Mouse (Mus musculus) hindlimb bud, embryonic 11.5 days (tissue): ENCODE results near the gene Mpzl1.
"Not testable (repeated sequence)": the region's sequence is repeated elsewhere in the genome, so short reads cannot be mapped to it uniquely, and the experiment has no call there.

ENCODE experiments used
- DNase-seq: peaks from one replicate; pipeline ENCODE4 v3.0.0-alpha.2; 2012; ENCODE audit warnings: low read depth, low spot score; ENCODE audit errors: extremely low spot score

Mpzl1 gene

GRCm38 (mm10) chr1:165634151-165634884 lies at the start of gene Mpzl1:
Gene Mpzl1, minus strand, starts transcription at chr1:165634538.
- DNase-seq: peak; percentile 92

GRCm38 (mm10) chr1:165682056-165682853 lies 47.9 kb upstream of the Mpzl1 start:
- DNase-seq: no peak

GRCm38 (mm10) chr1:165681045-165681794 lies 46.9 kb upstream of the Mpzl1 start:
- DNase-seq: no peak

GRCm38 (mm10) chr1:165680086-165680485 lies 45.7 kb upstream of the Mpzl1 start:
- not testable (repeated sequence) for DNase-seq

- DNase-seq: no peak
Measured at GRCm38 (mm10) chr1:165679618-165679997, 45.3 kb upstream of the Mpzl1 start.

GRCm38 (mm10) chr1:165678861-165679617 lies 44.7 kb upstream of the Mpzl1 start:
- DNase-seq: no peak

GRCm38 (mm10) chr1:165677558-165677957 lies 43.2 kb upstream of the Mpzl1 start:
- DNase-seq: no peak

GRCm38 (mm10) chr1:165676993-165677392 lies 42.7 kb upstream of the Mpzl1 start:
- no peak for DNase-seq

- no peak for DNase-seq
Measured at GRCm38 (mm10) chr1:165675167-165675566, 40.8 kb upstream of the Mpzl1 start.

GRCm38 (mm10) chr1:165672355-165672754 lies 38.0 kb upstream of the Mpzl1 start:
- DNase-seq: no peak

GRCm38 (mm10) chr1:165670056-165670455 lies 35.7 kb upstream of the Mpzl1 start:
- no peak for DNase-seq

- DNase-seq: no peak
Measured at GRCm38 (mm10) chr1:165668904-165669303, 34.6 kb upstream of the Mpzl1 start.

GRCm38 (mm10) chr1:165667380-165667779 lies 33.0 kb upstream of the Mpzl1 start:
- DNase-seq: no peak

GRCm38 (mm10) chr1:165666944-165667343 lies 32.6 kb upstream of the Mpzl1 start:
- DNase-seq: no peak

GRCm38 (mm10) chr1:165665758-165666157 lies 31.4 kb upstream of the Mpzl1 start:
- no peak for DNase-seq

- DNase-seq: no peak
Measured at GRCm38 (mm10) chr1:165663277-165663676, 28.9 kb upstream of the Mpzl1 start.

- no peak for DNase-seq
Measured at GRCm38 (mm10) chr1:165662426-165663192, 28.3 kb upstream of the Mpzl1 start.

GRCm38 (mm10) chr1:165661725-165662124 lies 27.4 kb upstream of the Mpzl1 start:
- no peak for DNase-seq

- no peak for DNase-seq
Measured at GRCm38 (mm10) chr1:165661191-165661590, 26.9 kb upstream of the Mpzl1 start.

GRCm38 (mm10) chr1:165660774-165661173 lies 26.4 kb upstream of the Mpzl1 start:
- peak; percentile 68 for DNase-seq
